ENCODE assay signal across 8 mouse cellular contexts in genomic region chr5:64861471-64862199, GRCm38 (mm10). TPM values are rescaled to one million over a fixed set of nuclear protein-coding genes. Genes with fewer than 3 reads are reported as not detected.
DNase-seq lines count a peak whose midpoint lies in the region; ATAC-seq and TF ChIP-seq lines count a peak whose summit lies in the region.

No protein-coding gene starts in this region.

- TF ChIP-seq POLR2A in testis, adult 2 months (IDR thresholded peaks at IDR 0.05; ENCODE audit: control insufficient read depth, low read depth, low read length) = no peak

- no peak for DNase-seq in testis, postnatal 10 days (ENCODE audit: low spot score)
- no peak for DNase-seq in heart, postnatal 0 days (ENCODE audit: low spot score)
- peak; percentile 24 to 52 for DNase-seq in spleen, postnatal 36 days (ENCODE audit: low spot score in 2 of 2)
- DNase-seq in adrenal gland, postnatal 4 days (ENCODE audit: low spot score in 2 of 2) = no peak
- DNase-seq in layer of hippocampus, adult 9-10 months (ENCODE audit: low spot score) = no peak

- peaks cover 10% of the 10 kb centered on the region for H3K4me1 ChIP-seq in testis, adult 2 months (ENCODE audit: control insufficient read depth, insufficient read depth, low read length)
- H3K4me1 ChIP-seq in heart, postnatal 0 days (ENCODE audit: control insufficient read depth, insufficient read depth) = peaks cover 11% of the 10 kb centered on the region
- H3K4me1 ChIP-seq in limb, embryonic 15.5 days = peaks cover 34% of the 10 kb centered on the region

- no peak overlapping the region for H3K4me3 ChIP-seq in testis, adult 2 months (ENCODE audit: control insufficient read depth, low read depth, low read length)
- H3K4me3 ChIP-seq in heart, postnatal 0 days (ENCODE audit: low read depth, low read length) = no peak overlapping the region; the same call in 1 of the 2 replicates
- H3K4me3 ChIP-seq in limb, embryonic 15.5 days = no peak overlapping the region

- no peaks in the 10 kb centered on the region for H3K27me3 ChIP-seq in testis, adult 2 months (ENCODE audit: control insufficient read depth, insufficient read depth, low read length)
- H3K27me3 ChIP-seq in heart, postnatal 0 days (ENCODE audit: control insufficient read depth, insufficient read depth, low read length) = no peaks in the 10 kb centered on the region
- H3K27me3 ChIP-seq in limb, embryonic 15.5 days = no peaks in the 10 kb centered on the region

- H3K4me2 ChIP-seq in heart, postnatal 0 days (ENCODE audit: low read depth, low read length) = peak overlapping the region; percentile 44
- peak overlapping the region; percentile 4 for H3K4me2 ChIP-seq in limb, embryonic 15.5 days

- H3K9ac ChIP-seq in heart, postnatal 0 days (replicated peaks; ENCODE audit: low read depth, low read length) = no peak overlapping the region; the same call in 1 of the 2 replicates
- no peak overlapping the region for H3K9ac ChIP-seq in limb, embryonic 15.5 days

- H3K27ac ChIP-seq in testis, adult 2 months (ENCODE audit: control insufficient read depth, insufficient read depth, low read depth, low read length) = peak overlapping the region; percentile 40; the same call in 1 of the 2 replicates
- peak overlapping the region; percentile 60 for H3K27ac ChIP-seq in heart, postnatal 0 days (ENCODE audit: low read depth)
- peak overlapping the region; percentile 81 for H3K27ac ChIP-seq in limb, embryonic 15.5 days

- TF ChIP-seq CTCF in testis, adult 2 months (IDR thresholded peaks at IDR 0.05; ENCODE audit: control insufficient read depth, insufficient read depth, insufficient replicate concordance, low read depth, low read length) = no peak
- TF ChIP-seq CTCF in heart, postnatal 0 days (IDR thresholded peaks at IDR 0.05; ENCODE audit: low read depth) = no peak

- WGBS in heart, postnatal 0 days = 42% methylated on average over 17 of the region's 17 CpGs
- 34% methylated on average over 17 of the region's 17 CpGs for WGBS in limb, embryonic 15.5 days

- no peaks in the 10 kb centered on the region for H3K36me3 ChIP-seq in testis, adult 2 months (ENCODE audit: control insufficient read depth, insufficient read depth, low read length)
- H3K36me3 ChIP-seq in heart, postnatal 0 days (replicated peaks; ENCODE audit: control insufficient read depth, insufficient read depth, low read length) = no peaks in the 10 kb centered on the region
- H3K36me3 ChIP-seq in limb, embryonic 15.5 days = no peaks in the 10 kb centered on the region

- TF ChIP-seq EP300 in heart, postnatal 0 days (IDR thresholded peaks at IDR 0.05; ENCODE audit: low read depth) = no peak

- no peaks in the 10 kb centered on the region for H3K9me3 ChIP-seq in heart, postnatal 0 days (replicated peaks; ENCODE audit: control insufficient read depth, low read length)
- H3K9me3 ChIP-seq in limb, embryonic 15.5 days = no peaks in the 10 kb centered on the region

- peak; percentile 13 for ATAC-seq in common myeloid progenitor, adult 5-6 weeks (replicated peaks; ENCODE audit: low read depth, poor library complexity, severe bottlenecking)
- ATAC-seq in heart, postnatal 0 days (ENCODE audit: insufficient read depth, low read depth) = peak; percentile 40; the same call in 1 of the 2 replicates
- ATAC-seq in limb, embryonic 15.5 days (ENCODE audit: insufficient number of reproducible peaks, low FRiP score, low TSS enrichment, low read depth) = no peak

RNA-seq across cellular contexts. Expression of gene Klf3, which starts 58.4 kb away (rescaled TPM):
- 4.9 and 5.8 TPM in 2 replicates for polyA plus RNA-seq in testis, adult 2 months (2012; rRNA removed)
- 19.0 and 21.5 TPM in 2 replicates for total RNA-seq in common myeloid progenitor, adult 5-6 weeks (2017)
- total RNA-seq in heart, postnatal 0 days (2014; rRNA removed; ENCODE audit: low replicate concordance) = 22.6 and 26.5 TPM in 2 replicates
- polyA plus RNA-seq in heart, postnatal 0 days (2015; fragmentation: Nextera tagmentation; extraction: Ambion mirVana) = 33.5 and 37.3 TPM in 2 replicates
- polyA plus RNA-seq in limb, embryonic 15.5 days (2015; fragmentation: Nextera tagmentation; extraction: Ambion mirVana) = 86.7 and 89.6 TPM in 2 replicates
- 10 to 100 TPM; 87.3 to 91.7 TPM for total RNA-seq in adrenal gland, postnatal 4 days (2021)

Comparison
In these comparisons a context has a peak if more than half of its experiments do, and no peak if none do; other contexts are left out.
1. DNase-seq: peak in spleen, postnatal 36 days (2 of 2); none in testis, postnatal 10 days (single experiment), heart, postnatal 0 days (single experiment), adrenal gland, postnatal 4 days (0 of 2) and layer of hippocampus, adult 9-10 months (single experiment).
2. Peak in every context shown above with its lines, with median percentiles within 50 percentile points of each other: H3K27ac ChIP-seq.